Mouse (Mus musculus) MEL (cell line): ENCODE data around the gene Mocs1. TPM values are rescaled to one million over a fixed set of nuclear protein-coding genes. Genes with fewer than 3 reads are reported as not detected.

ENCODE experiments used
- DNase-seq: peaks from one replicate; pipeline ENCODE4 v3.0.0; 2011; ENCODE audit warnings: low read depth, low spot score
- H3K27ac ChIP-seq: 2 replicates; pipeline ENCODE4 v1.5.1; 2012; ENCODE audit warnings: low read depth, mild to moderate bottlenecking, control low read depth, low read length, moderate library complexity; ENCODE audit not compliant: control insufficient read depth
- H3K27me3 ChIP-seq, 2 experiments: fragments of 150-350 bp in 1 of 2; sonication (generic) in 1 of 2; 2 replicates each; pipeline ENCODE4 v1.6.1; 2012; ENCODE audit warnings: low read length in 2 of 2, mild to moderate bottlenecking in 2 of 2, improper control_type of control experiment in 1 of 2, moderate library complexity in 1 of 2; ENCODE audit not compliant: insufficient read depth in 2 of 2, control insufficient read depth in 1 of 2
- H3K36me3 ChIP-seq, 2 experiments: 2 replicates each; pipeline ENCODE4 v1.6.1; 2012 to 2014; ENCODE audit warnings: low read length in 2 of 2, improper control_type of control experiment in 1 of 2, inconsistent platforms in 1 of 2, mild to moderate bottlenecking in 1 of 2; ENCODE audit not compliant: insufficient read depth in 2 of 2, control insufficient read depth in 1 of 2
- H3K4me1 ChIP-seq, 2 experiments: fragments of 150-350 bp in 1 of 2; sonication (generic) in 1 of 2; 2 replicates each; pipeline ENCODE4 v1.6.1; 2012; ENCODE audit warnings: low read length in 2 of 2, improper control_type of control experiment in 1 of 2, mild to moderate bottlenecking in 1 of 2; ENCODE audit not compliant: insufficient read depth in 2 of 2, control insufficient read depth in 1 of 2
- H3K4me3 ChIP-seq, 2 experiments: fragments of 150-350 bp in 1 of 2; sonication (generic) in 1 of 2; 2 replicates each; pipeline ENCODE4 v1.5.1; 2012; ENCODE audit warnings: low read depth in 2 of 2, low read length in 2 of 2, mild to moderate bottlenecking in 2 of 2, moderate library complexity in 2 of 2, control low read depth in 1 of 2, improper control_type of control experiment in 1 of 2; ENCODE audit not compliant: control insufficient read depth in 1 of 2, insufficient read depth in 1 of 2
- H3K79me2 ChIP-seq: 2 replicates; pipeline ENCODE4 v1.6.1; 2012; ENCODE audit warnings: mild to moderate bottlenecking, low read length, moderate library complexity; ENCODE audit not compliant: control insufficient read depth, poor library complexity, insufficient read depth
- H3K9ac ChIP-seq: 2 replicates; pipeline ENCODE4 v1.6.1; 2012; ENCODE audit warnings: low read depth, mild to moderate bottlenecking, control low read depth, low read length, moderate library complexity; ENCODE audit not compliant: control insufficient read depth, poor library complexity, severe bottlenecking
- H3K9me3 ChIP-seq: fragments of 150-350 bp; sonication (generic); replicated peaks from 2 replicates; pipeline ENCODE4 v1.6.1; 2012; ENCODE audit warnings: mild to moderate bottlenecking, low read length, improper control_type of control experiment, moderate library complexity; ENCODE audit not compliant: insufficient read depth
- CHD1 ChIP-seq: IDR thresholded peaks from 2 replicates; pipeline ENCODE4 v1.6.1; 2012; ENCODE audit warnings: low read depth, mild to moderate bottlenecking, inconsistent platforms, low read length, improper control_type of control experiment
- CHD2 ChIP-seq: IDR thresholded peaks from 2 replicates; pipeline ENCODE4 v1.6.1; 2011; ENCODE audit warnings: low read length, improper control_type of control experiment
- EP300 ChIP-seq, 2 experiments: IDR thresholded peaks; 2 replicates each; pipeline ENCODE4 v1.6.1; 2011; ENCODE audit warnings: improper control_type of control experiment in 2 of 2, low read length in 2 of 2, low read depth in 1 of 2, mild to moderate bottlenecking in 1 of 2
- ETS1 ChIP-seq: IDR thresholded peaks from 2 replicates; pipeline ENCODE4 v1.6.1; 2012; ENCODE audit warnings: low read depth, mild to moderate bottlenecking, inconsistent platforms, low read length, improper control_type of control experiment, moderate library complexity
- GABPA ChIP-seq: IDR thresholded peaks from 2 replicates; pipeline ENCODE4 v1.6.1; 2012; ENCODE audit warnings: low read depth, mild to moderate bottlenecking, inconsistent platforms, low read length, improper control_type of control experiment, moderate library complexity
- GATA1 ChIP-seq: IDR thresholded peaks from 2 replicates; pipeline ENCODE4 v1.6.1; 2011; ENCODE audit warnings: low read depth, low read length, improper control_type of control experiment
- JUND ChIP-seq: IDR thresholded peaks from 2 replicates; pipeline ENCODE4 v1.6.1; 2011; ENCODE audit warnings: low read depth, mild to moderate bottlenecking, improper control_type of control experiment, low read length
- MAFK ChIP-seq: IDR thresholded peaks from 2 replicates; pipeline ENCODE4 v1.6.1; 2011; ENCODE audit warnings: low read depth, mild to moderate bottlenecking, low read length, improper control_type of control experiment, borderline replicate concordance
- MAX ChIP-seq: IDR thresholded peaks from 2 replicates; pipeline ENCODE4 v1.6.1; 2011; ENCODE audit warnings: low read length, improper control_type of control experiment
- MYB ChIP-seq: IDR thresholded peaks from 2 replicates; pipeline ENCODE4 v1.6.1; 2011; ENCODE audit warnings: mild to moderate bottlenecking, low read depth, low read length, improper control_type of control experiment
- NELFE ChIP-seq: IDR thresholded peaks from 2 replicates; pipeline ENCODE4 v1.6.1; 2011; ENCODE audit warnings: low read depth, low read length, improper control_type of control experiment
- POLR2AphosphoS5 ChIP-seq: IDR thresholded peaks from 2 replicates; pipeline ENCODE4 v1.6.1; 2012; ENCODE audit warnings: low read depth, borderline replicate concordance, mild to moderate bottlenecking, inconsistent platforms, low read length, moderate library complexity, mixed read lengths
- RAD21 ChIP-seq: IDR thresholded peaks from 2 replicates; pipeline ENCODE4 v1.6.1; 2011; ENCODE audit warnings: mild to moderate bottlenecking, low read depth, low read length, improper control_type of control experiment
- RCOR1 ChIP-seq: IDR thresholded peaks from 2 replicates; pipeline ENCODE4 v1.6.1; 2012; ENCODE audit warnings: low read depth, mild to moderate bottlenecking, inconsistent platforms, low read length, improper control_type of control experiment
- SIN3A ChIP-seq: IDR thresholded peaks from 2 replicates; pipeline ENCODE4 v1.6.1; 2012; ENCODE audit warnings: low read length, improper control_type of control experiment, inconsistent platforms
- SMC3 ChIP-seq: IDR thresholded peaks from 2 replicates; pipeline ENCODE4 v1.6.1; 2011; ENCODE audit warnings: low read depth, low read length, improper control_type of control experiment
- TAL1 ChIP-seq: IDR thresholded peaks from 2 replicates; pipeline ENCODE4 v1.6.1; 2012; ENCODE audit warnings: mild to moderate bottlenecking, inconsistent platforms, low read length, moderate library complexity, mixed read lengths
- TCF12 ChIP-seq: IDR thresholded peaks from 2 replicates; pipeline ENCODE4 v1.6.1; 2014; ENCODE audit warnings: low read depth, mild to moderate bottlenecking, inconsistent platforms, low read length, improper control_type of control experiment, moderate library complexity
- USF1 ChIP-seq: IDR thresholded peaks from 2 replicates; pipeline ENCODE4 v1.6.1; 2014; ENCODE audit warnings: low read depth, mild to moderate bottlenecking, inconsistent platforms, low read length, improper control_type of control experiment, moderate library complexity
- USF2 ChIP-seq, 2 experiments: IDR thresholded peaks; 2 replicates each; pipeline ENCODE4 v1.6.1; 2011 to 2012; ENCODE audit warnings: improper control_type of control experiment in 2 of 2, low read length in 2 of 2, borderline replicate concordance in 1 of 2, inconsistent platforms in 1 of 2, low read depth in 1 of 2, mild to moderate bottlenecking in 1 of 2; ENCODE audit not compliant: insufficient read depth in 1 of 2
- ZNF384 ChIP-seq: IDR thresholded peaks from 2 replicates; pipeline ENCODE4 v1.6.1; 2012; ENCODE audit warnings: low read depth, mild to moderate bottlenecking, inconsistent platforms, low read length, improper control_type of control experiment
- polyA plus RNA-seq, 2 experiments: library from polyadenylated mRNA; stranded (reverse) in 1 of 2; unstranded in 1 of 2; fragments of >175 nt in 1 of 2; fragments of >200 nt in 1 of 2; gene quantifications; 2 replicates each; pipeline versions ENCODE4 v1.2.1 to v1.2.4; 2012; ENCODE audit warnings: low replicate concordance in 2 of 2, low read depth in 1 of 2; ENCODE audit not compliant: insufficient read length in 2 of 2, insufficient read depth in 1 of 2, missing spikeins in 1 of 2
- total RNA-seq: library from RNA; depleted of rRNA; stranded (reverse); fragments of 300-350 nt; gene quantifications from 2 replicates; pipeline ENCODE4 v1.2.3, GENCODE M21; 2012

The Mocs1 gene
- total and polyA plus RNA-seq, 3 experiments: 7.8 to 24.6 TPM; not detected in 1

- TF ChIP-seq USF2 (IDR thresholded peaks at IDR 0.05; ENCODE audit: borderline replicate concordance in 1 of 2, insufficient read depth in 1 of 2, low read depth in 1 of 2, low read length in 2 of 2): no peak
- TF ChIP-seq POLR2AphosphoS5: no peak
- no peak for TF ChIP-seq RAD21
- TF ChIP-seq, all 39 proteins: peak for 0
- no peak for DNase-seq
- H3K27me3 ChIP-seq: no peaks in the 10 kb centered on the region
- no peaks in the 10 kb centered on the region for H3K36me3 ChIP-seq
- H3K9me3 ChIP-seq: no peaks in the 10 kb centered on the region
- H3K79me2 ChIP-seq: no peaks in the 10 kb centered on the region
- H3K9ac ChIP-seq: no peak overlapping the region
- H3K4me3 ChIP-seq: no peak overlapping the region
- no peak overlapping the region for H3K27ac ChIP-seq
- peaks cover 0 to 5% of the 10 kb centered on the region in 2 experiments; a peak in 2 of 4 replicates for H3K4me1 ChIP-seq
Measured at GRCm38 (mm10) chr17:49456334-49456733, 28.2 kb downstream of the Mocs1 start.

DNA sequence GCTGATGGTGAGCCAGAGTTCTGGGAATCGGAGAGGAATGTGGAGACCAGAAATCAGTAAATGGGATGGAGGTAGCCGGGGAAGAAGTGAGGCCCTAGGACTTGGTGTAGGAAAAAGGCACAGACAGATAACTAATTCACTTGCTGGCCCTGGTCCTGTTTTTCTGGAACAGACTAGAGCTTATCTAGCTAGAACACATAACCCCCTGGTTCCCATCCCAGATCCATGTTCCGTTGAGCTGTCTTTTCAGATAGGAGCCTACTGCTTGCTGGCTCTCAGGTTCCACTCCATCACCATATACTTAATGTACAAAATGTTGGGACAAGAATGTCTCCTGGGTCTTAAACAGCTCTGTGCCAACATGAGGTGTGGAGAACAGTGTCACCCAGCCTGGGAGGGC lies 29.7 kb downstream of the Mocs1 start:
- no peak for TF ChIP-seq JUND
- 0 out of 2 replicates have a peak, but pooled peaks have one; percentile 27 for TF ChIP-seq GATA1
- no peak for TF ChIP-seq MAX
- TF ChIP-seq USF2 (IDR thresholded peaks at IDR 0.05; ENCODE audit: borderline replicate concordance in 1 of 2, insufficient read depth in 1 of 2, low read depth in 1 of 2, low read length in 2 of 2): no peak
- 0 out of 2 replicates have a peak, but pooled peaks have one; percentile 32 for TF ChIP-seq ETS1
- TF ChIP-seq POLR2AphosphoS5: no peak
- TF ChIP-seq TAL1: peak; percentile 24; the same call in 1 of the 2 replicates
- TF ChIP-seq TCF12: peak; percentile 71; the same call in 1 of the 2 replicates
- TF ChIP-seq CHD2: no peak
- no peak for TF ChIP-seq MAFK
- TF ChIP-seq ZNF384: no peak
- TF ChIP-seq MYB: no peak
- TF ChIP-seq USF1: no peak
- no peak for TF ChIP-seq RCOR1
- TF ChIP-seq GABPA: no peak
- no peak for TF ChIP-seq RAD21
- TF ChIP-seq SIN3A: no peak
- peak; percentile 62 to 75 for TF ChIP-seq EP300 (IDR thresholded peaks at IDR 0.05; ENCODE audit: low read depth in 1 of 2, low read length in 2 of 2)
- TF ChIP-seq SMC3: no peak
- no peak for TF ChIP-seq NELFE
- no peak for TF ChIP-seq CHD1
- Histone ChIP-seq H3K27ac (no peak overlapping the region), H3K9ac (no peak overlapping the region), H3K79me2 (no peaks in the 10 kb centered on the region), H3K27me3 (no peaks in the 10 kb centered on the region), H3K4me1 (peaks cover 0 to 5% of the 10 kb centered on the region in 2 experiments; a peak in 2 of 4 replicates), H3K9me3 (no peaks in the 10 kb centered on the region), H3K4me3 (no peak overlapping the region), H3K36me3 (no peaks in the 10 kb centered on the region)
- DNase-seq: peak; percentile 36
